Mouse (Mus musculus): ENCODE results near the gene Mdfi.

- TF ChIP-seq GATA1 (IDR thresholded peaks at IDR 0.05; ENCODE audit: low read length) (no peak), TAL1 (IDR thresholded peaks at IDR 0.05; ENCODE audit: low read length) (no peak)
These were observed 46.8 kb upstream of the Mdfi start for GRCm38 (mm10) chr17:47881330-47881729.

Data from erythroblast, embryonic 14.5 days (primary cell).